Mouse (Mus musculus) small intestine, adult 2 months (tissue): ENCODE data around the gene Apol9a. TPM values are rescaled to one million over a fixed set of nuclear protein-coding genes. Genes with fewer than 3 reads are reported as not detected.
"Not testable (repeated sequence)": the region's sequence is repeated elsewhere in the genome, so short reads cannot be mapped to it uniquely, and the experiment has no call there.

Experiments
- H3K27ac ChIP-seq: fragments of 200-500 bp; 2 replicates; pipeline ENCODE4 v1.5.1; 2012; ENCODE audit warnings: low read depth, low read length, control low read depth, inconsistent platforms; ENCODE audit not compliant: insufficient read depth
- H3K27me3 ChIP-seq: fragments of 200-500 bp; 2 replicates; pipeline ENCODE4 v1.6.1; 2012; ENCODE audit warnings: mild to moderate bottlenecking, moderate library complexity, low read length, inconsistent platforms; ENCODE audit not compliant: control insufficient read depth, insufficient read depth
- H3K36me3 ChIP-seq: fragments of 200-500 bp; 2 replicates; pipeline ENCODE4 v1.6.1; 2012; ENCODE audit warnings: mild to moderate bottlenecking, low read length, control low read depth, inconsistent platforms; ENCODE audit not compliant: control insufficient read depth, insufficient read depth
- H3K4me1 ChIP-seq: fragments of 200-500 bp; 2 replicates; pipeline ENCODE4 v1.6.1; 2012; ENCODE audit warnings: low read length, inconsistent platforms, mixed read lengths; ENCODE audit not compliant: control insufficient read depth, insufficient read depth, insufficient read length
- H3K4me3 ChIP-seq: fragments of 200-500 bp; 2 replicates; pipeline ENCODE4 v1.5.1; 2012; ENCODE audit warnings: low read depth, mild to moderate bottlenecking, control low read depth, inconsistent platforms, low read length, moderate library complexity
- CTCF ChIP-seq: fragments of 200-500 bp; IDR thresholded peaks from 2 replicates; pipeline ENCODE4 v1.5.1; 2012; ENCODE audit warnings: low read depth, mild to moderate bottlenecking, control low read depth, inconsistent platforms, low read length, moderate library complexity, mixed read lengths; ENCODE audit not compliant: insufficient replicate concordance, insufficient read length; ENCODE audit errors: extremely low read depth
- POLR2A ChIP-seq: fragments of 200-500 bp; IDR thresholded peaks from 2 replicates; pipeline ENCODE4 v1.6.1; 2012; ENCODE audit warnings: low read depth, mild to moderate bottlenecking, control low read depth, inconsistent platforms, low read length, moderate library complexity
- WGBS: fragments of 180-500 bp; shearing (Covaris S2); methylation state at CpG from one replicate; pipeline ENCODE4 v1.1.7; 2018; 5-methylcytosine and 5-hydroxymethylcytosine counted together
- polyA plus RNA-seq: library from polyadenylated mRNA; depleted of rRNA; stranded (reverse); fragments of >200 nt; gene quantifications from 2 replicates; pipeline ENCODE4 v1.2.3, GENCODE M21; 2012

The Apol9a gene
- polyA plus RNA-seq, 1 experiment = 153 TPM

DNA sequence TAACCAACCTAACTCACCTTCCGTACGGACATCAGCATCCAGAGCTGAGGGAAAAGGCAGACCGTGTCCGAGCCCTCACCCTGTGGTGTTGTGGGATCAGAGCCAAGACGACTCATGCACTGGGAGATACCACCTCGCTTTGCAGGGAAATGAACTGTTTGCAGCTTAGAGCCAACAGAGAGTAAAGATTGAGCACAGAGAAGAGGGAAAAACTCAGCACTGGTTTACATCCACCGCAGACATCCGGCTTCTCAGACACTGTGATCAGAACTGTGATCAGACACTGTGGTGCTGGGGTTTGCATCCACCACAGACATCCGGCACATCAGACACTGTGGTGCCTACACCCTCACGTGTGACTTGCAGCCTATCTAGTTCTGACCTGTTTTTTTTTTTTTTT is 4.6 kb downstream of the Apol9a start:
- WGBS = 51% methylated on average over 10 of the region's 10 CpGs
- Histone ChIP-seq H3K4me3 (0 out of 2 replicates have a peak overlapping the region, but pooled peaks have one; percentile 7), H3K27ac (0 out of 2 replicates have a peak overlapping the region, but pooled peaks have one; percentile 32)
- not testable (repeated sequence) for H3K36me3 ChIP-seq, H3K27me3 ChIP-seq, H3K4me1 ChIP-seq

DNA sequence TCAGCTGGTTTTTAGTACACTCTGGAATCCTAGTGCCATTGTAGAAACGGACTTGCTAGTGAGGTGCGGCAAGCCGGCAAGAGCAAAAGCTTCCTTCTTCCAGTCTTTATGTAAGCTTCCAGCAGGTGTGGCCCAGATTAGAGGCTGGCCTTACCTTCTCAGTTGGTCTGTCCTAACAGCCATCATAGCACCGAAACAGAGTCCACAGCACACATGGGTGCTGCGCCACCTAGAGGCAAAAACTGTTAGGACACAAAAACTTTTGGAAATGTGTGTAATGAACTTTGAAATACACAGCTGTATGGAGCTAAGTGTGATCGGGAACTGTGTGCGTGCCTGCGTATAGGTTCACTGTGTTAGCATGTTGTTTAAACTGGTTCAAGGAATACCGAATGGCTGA is 11.9 kb downstream of the Apol9a start, which contains the start of gene Apol7a:
Gene Apol7a, minus strand, starts transcription at position 84 of the 400 bp plus-strand sequence.
- TF ChIP-seq POLR2A = peak; percentile 43; the same call in 1 of the 2 replicates
- peak; percentile 60; the same call in 1 of the 2 replicates for TF ChIP-seq CTCF
- peak within 1 kb of the TSS; percentile 90 for H3K27ac ChIP-seq

DNA sequence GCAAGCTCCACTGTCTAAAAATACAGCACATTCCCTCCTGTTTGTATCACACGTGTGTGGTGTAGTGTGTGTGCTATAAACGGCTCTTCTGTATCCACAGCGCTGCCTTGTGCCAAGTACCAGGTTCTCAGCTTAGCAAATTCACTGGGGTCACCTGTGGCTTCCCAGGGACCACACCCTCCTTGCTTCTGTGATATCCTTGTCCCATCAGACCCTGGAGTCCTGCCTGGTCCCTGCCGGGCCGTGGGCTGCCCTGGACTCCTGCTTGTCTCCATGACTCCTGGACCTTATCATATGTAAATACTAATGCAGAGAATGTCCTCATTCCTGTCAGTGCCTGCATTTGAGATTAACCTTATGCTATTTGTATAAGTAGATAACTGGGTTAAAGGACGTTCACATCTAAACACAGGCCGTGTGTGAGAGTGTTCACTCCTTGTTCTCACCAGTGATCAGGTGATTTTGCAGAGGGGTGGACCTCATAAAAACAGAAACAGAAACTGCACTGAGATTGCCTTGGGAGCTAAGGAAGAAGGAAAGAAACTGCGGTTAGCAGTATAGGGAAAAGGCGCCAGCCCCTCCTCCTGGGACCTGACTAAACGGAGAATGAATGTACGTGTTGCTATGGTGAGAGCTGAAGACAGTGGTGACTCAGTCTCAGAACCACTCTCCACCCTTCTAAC is 13.3 kb downstream of the Apol9a start:
- 22% methylated on average over 11 of the region's 11 CpGs for WGBS

More for the DNA sequence above, 11.9 kb downstream of the Apol9a start, which contains the start of gene Apol7a:
- Histone ChIP-seq H3K4me3 (peak within 1 kb of the TSS; percentile 63), H3K4me1 (peaks cover 16% of the 10 kb centered on the region; the same call in 1 of the 2 replicates)
- 21% methylated on average over 9 of the region's 9 CpGs for WGBS
- not testable (repeated sequence) for H3K27me3 ChIP-seq, H3K36me3 ChIP-seq

DNA sequence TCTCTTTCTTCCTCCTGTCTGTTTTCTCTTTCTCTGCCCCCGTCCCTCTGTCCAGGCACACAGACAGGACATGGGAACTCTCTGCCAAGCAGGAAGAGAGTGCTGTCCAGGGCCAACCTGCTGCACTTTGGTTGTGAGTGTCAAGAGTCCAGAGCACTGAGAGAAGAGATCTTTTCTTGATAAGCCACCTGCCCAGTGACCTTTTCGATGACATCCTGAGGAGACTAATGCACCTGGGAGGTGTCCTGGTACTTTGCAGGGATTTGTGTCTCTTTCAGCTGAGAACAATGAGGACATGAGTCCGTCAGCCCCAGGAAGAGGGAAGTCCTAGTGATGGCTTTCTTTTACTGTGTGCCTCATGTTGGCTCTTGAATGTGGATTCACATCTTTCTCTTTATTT is 17.1 kb downstream of the Apol9a start:
- peaks cover 12% of the 10 kb centered on the region for H3K36me3 ChIP-seq
- peaks cover 19% of the 10 kb centered on the region; the same call in 1 of the 2 replicates for H3K4me1 ChIP-seq
- not testable (repeated sequence) for H3K4me3 ChIP-seq, H3K27me3 ChIP-seq
- WGBS = 30% methylated on average over 3 of the region's 3 CpGs
- peak overlapping the region; percentile 77 for H3K27ac ChIP-seq

More for the DNA sequence above, 13.3 kb downstream of the Apol9a start:
- Histone ChIP-seq H3K36me3 (peaks cover 11% of the 10 kb centered on the region), H3K4me3 (peak overlapping the region; percentile 63), H3K4me1 (peaks cover 19% of the 10 kb centered on the region; the same call in 1 of the 2 replicates), H3K27ac (peak overlapping the region; percentile 90)
- H3K27me3 ChIP-seq = not testable (repeated sequence)

DNA sequence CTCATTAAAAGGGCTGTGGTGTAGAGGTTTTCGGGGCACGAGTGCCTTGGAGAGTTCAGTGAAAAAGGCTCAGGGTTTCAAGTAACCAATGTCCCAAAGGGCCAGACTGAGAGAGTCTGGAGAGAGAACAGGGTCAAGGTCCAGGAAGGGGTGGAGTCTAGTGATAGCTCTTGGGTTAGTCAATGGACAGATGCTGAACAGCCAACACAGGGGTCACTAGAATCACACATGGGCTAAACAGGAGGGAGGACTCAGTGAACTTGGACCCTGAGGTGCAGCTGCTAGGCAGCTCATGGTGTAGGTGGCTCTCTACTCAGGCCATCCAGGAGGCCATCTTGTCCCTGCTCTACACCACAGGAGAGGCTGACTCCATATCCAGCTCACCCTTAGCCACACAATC is 23.5 kb downstream of the Apol9a start:
- no peaks in the 10 kb centered on the region for H3K27me3 ChIP-seq
- H3K4me1 ChIP-seq = peaks cover 14% of the 10 kb centered on the region; the same call in 1 of the 2 replicates
- H3K36me3 ChIP-seq = peaks cover 1% of the 10 kb centered on the region; the same call in 1 of the 2 replicates
- H3K4me3 ChIP-seq = no peak overlapping the region
- TF ChIP-seq CTCF (no peak), POLR2A (no peak)
- H3K27ac ChIP-seq = peak overlapping the region; percentile 57; the same call in 1 of the 2 replicates
- WGBS = 61% methylated on average over 2 of the region's 2 CpGs

DNA sequence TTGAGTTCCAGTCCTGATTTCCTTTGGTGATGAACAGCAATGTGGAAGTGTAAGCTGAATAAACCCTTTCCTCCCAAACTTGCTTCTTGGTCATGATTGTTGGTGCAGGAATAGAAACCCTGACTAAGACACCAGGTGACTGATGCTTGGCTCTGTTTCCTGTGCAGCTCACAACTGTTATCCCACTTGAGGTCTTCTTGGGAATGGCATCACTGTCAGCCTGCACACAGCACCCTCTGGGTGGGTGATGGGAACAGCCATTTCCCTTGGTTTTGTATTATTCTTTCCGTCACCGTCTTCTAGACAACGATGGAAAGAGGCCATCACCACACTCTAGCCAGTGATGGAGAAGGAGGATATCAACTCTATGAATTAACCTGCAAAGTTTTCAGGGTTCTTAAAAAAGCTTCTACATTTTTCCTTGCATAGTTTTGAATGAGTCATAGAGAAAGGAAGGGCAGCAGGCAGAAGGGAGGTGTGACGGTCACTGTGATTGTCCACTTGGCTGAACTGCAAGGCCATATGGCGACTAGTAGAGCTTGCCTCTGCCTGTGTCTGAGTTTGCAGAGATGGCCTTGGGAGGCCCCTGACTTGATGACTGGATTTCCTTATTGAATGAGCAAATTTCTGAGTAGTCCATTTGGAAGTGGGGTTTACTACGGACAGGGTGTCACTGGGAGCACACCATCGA is 26.4 kb downstream of the Apol9a start:
- H3K27ac ChIP-seq = no peak overlapping the region
- no peaks in the 10 kb centered on the region for H3K27me3 ChIP-seq
- TF ChIP-seq POLR2A (no peak), CTCF (no peak)
- H3K4me1 ChIP-seq = peaks cover 21% of the 10 kb centered on the region; the same call in 1 of the 2 replicates
- WGBS = 93% methylated on average over 7 of the region's 7 CpGs
- H3K36me3 ChIP-seq = no peaks in the 10 kb centered on the region
- no peak overlapping the region for H3K4me3 ChIP-seq

DNA sequence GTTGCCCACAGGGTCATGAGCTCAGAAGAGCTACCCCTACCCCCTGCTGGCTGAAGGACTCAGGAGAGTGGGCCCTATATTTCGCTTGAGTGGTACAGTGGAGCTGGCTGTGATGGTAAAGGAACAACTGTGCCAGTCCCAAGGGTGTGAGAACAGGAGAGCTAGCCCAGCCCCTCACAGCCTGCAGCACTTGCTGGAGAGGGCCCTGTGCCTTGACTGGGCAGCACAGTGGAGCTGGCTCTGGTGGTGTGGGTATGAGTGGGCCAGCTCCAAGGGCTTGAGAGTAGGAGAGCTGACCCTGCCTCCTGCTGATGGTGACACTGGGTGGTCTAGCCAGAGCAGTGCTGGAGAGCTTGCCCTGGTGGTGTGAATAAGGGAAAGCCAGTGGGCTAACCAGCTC is 28.1 kb downstream of the Apol9a start:
- Histone ChIP-seq H3K27me3 (no peaks in the 10 kb centered on the region), H3K36me3 (no peaks in the 10 kb centered on the region), H3K27ac (no peak overlapping the region), H3K4me3 (no peak overlapping the region), H3K4me1 (peaks cover 21% of the 10 kb centered on the region; the same call in 1 of the 2 replicates)
- TF ChIP-seq POLR2A (no peak), CTCF (no peak)
- 81% methylated on average over 1 of the region's 1 CpGs for WGBS
